Mouse (Mus musculus) kidney, embryonic 15.5 days (tissue): ENCODE measurements around the gene Dnmt3l. TPM values are rescaled to one million over a fixed set of nuclear protein-coding genes. Genes with fewer than 3 reads are reported as not detected.

Source experiments
- ATAC-seq: fragments of 200-750 bp; cut with Nextera tagmentation; replicated peaks from 2 replicates; pipeline ENCODE4 v1.8.0; 2017; ENCODE audit warnings: moderate TSS enrichment; ENCODE audit not compliant: low FRiP score
- H3K27ac ChIP-seq: fragments of 300-500 bp; sonication (generic); 2 replicates; pipeline ENCODE4 v1.5.1; 2015; ENCODE audit warnings: mild to moderate bottlenecking, inconsistent platforms
- H3K27me3 ChIP-seq: fragments of 300-500 bp; sonication (generic); 2 replicates; pipeline ENCODE4 v1.6.1; 2015; ENCODE audit warnings: inconsistent platforms
- H3K36me3 ChIP-seq: fragments of 300-500 bp; sonication (generic); 2 replicates; pipeline ENCODE4 v1.6.1; 2015; ENCODE audit warnings: inconsistent platforms
- H3K4me1 ChIP-seq: fragments of 300-500 bp; sonication (generic); 2 replicates; pipeline ENCODE4 v1.6.1; 2015; ENCODE audit warnings: inconsistent platforms
- H3K4me2 ChIP-seq: fragments of 300-500 bp; sonication (generic); 2 replicates; pipeline ENCODE4 v1.6.1; 2015; ENCODE audit warnings: moderate library complexity, mild to moderate bottlenecking, inconsistent platforms
- H3K4me3 ChIP-seq: fragments of 300-500 bp; sonication (generic); replicated peaks from 2 replicates; pipeline ENCODE4 v1.5.1; 2015; ENCODE audit warnings: mild to moderate bottlenecking, inconsistent platforms
- H3K9ac ChIP-seq: fragments of 300-500 bp; sonication (generic); 2 replicates; pipeline ENCODE4 v1.6.1; 2015; ENCODE audit warnings: mild to moderate bottlenecking, inconsistent platforms
- H3K9me3 ChIP-seq: fragments of 300-500 bp; sonication (generic); replicated peaks from 2 replicates; pipeline ENCODE4 v1.6.1; 2016; ENCODE audit warnings: inconsistent platforms
- WGBS: fragments of 180-500 bp; shearing (Covaris S2); methylation state at CpG from one replicate; pipeline ENCODE4 v1.1.7; 2015; ENCODE audit warnings: mixed read lengths; 5-methylcytosine and 5-hydroxymethylcytosine counted together
- polyA plus RNA-seq: library from polyadenylated mRNA; unstranded; fragments of >200 nt; fragmentation: Nextera tagmentation; extraction: Ambion mirVana; gene quantifications from 2 replicates; pipeline ENCODE4 v1.2.1, GENCODE M21; 2015

Gene Dnmt3l
- 0.68 and 1.1 TPM in 2 replicates for polyA plus RNA-seq

DNA sequence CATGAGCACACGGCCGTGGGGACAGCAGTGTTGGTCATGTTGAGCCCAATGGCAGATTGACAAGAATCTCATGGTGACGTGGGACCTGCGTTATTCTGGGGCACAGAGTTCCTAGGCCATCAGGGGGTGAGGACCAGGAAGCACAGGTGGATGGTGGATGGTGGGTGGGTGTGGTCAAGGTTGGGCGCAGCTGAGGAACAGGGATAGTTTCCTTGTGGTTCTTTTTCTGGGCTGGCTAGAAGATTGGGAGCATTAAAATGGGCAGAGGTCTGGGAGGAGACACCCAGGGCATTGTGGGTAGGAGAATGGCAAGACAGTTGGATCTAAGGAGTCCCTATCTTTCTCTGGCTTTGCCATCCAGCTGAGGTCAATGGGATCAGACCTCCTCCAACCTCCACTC lies at the start of gene Dnmt3l:
TSS of gene Dnmt3l (plus strand) at position 301 of the 400 bp plus-strand sequence.
- H3K4me3 ChIP-seq, result no peak within 1 kb of the TSS
- no peaks in the 10 kb centered on the region for H3K9me3 ChIP-seq
- H3K36me3 ChIP-seq, result no peaks in the 10 kb centered on the region
- no peak within 1 kb of the TSS for H3K27ac ChIP-seq
- peaks cover 9% of the 10 kb centered on the region; the same call in 1 of the 2 replicates for H3K4me1 ChIP-seq
- H3K4me2 ChIP-seq, result no peak within 1 kb of the TSS
- no peak within 1 kb of the TSS for H3K9ac ChIP-seq
- peaks cover 4% of the 10 kb centered on the region for H3K27me3 ChIP-seq
- ATAC-seq, result no peak
- WGBS, result 92% methylated on average over 5 of the region's 5 CpGs

DNA sequence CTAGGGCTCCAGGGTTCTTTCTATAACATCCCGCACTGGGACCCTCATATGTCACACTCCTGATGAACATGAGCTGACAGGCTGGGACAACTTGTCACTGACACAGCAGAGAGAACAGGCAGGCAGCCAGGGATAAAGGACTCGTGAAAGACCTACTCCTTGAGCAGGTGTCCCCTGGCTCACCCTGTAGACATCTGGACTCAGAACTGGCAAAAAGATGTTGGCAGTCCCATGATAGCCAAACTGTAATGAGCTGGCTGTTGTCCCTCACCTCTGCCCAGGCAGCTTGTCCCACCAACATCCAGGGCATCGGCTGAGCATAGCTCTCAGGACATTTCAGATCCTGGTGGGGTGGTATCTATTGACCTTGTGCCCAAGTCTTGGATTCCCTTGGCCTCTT lies 46.1 kb upstream of the Dnmt3l start:
- no peaks in the 10 kb centered on the region for H3K9me3 ChIP-seq
- H3K27ac ChIP-seq, result no peak overlapping the region
- WGBS, result 88% methylated on average over 3 of the region's 3 CpGs
- no peaks in the 10 kb centered on the region for H3K27me3 ChIP-seq
- H3K4me3 ChIP-seq, result no peak overlapping the region
- H3K4me1 ChIP-seq, result no peaks in the 10 kb centered on the region
- H3K4me2 ChIP-seq, result no peak overlapping the region
- H3K36me3 ChIP-seq, result peaks cover 97% of the 10 kb centered on the region
- no peak overlapping the region for H3K9ac ChIP-seq
- no peak for ATAC-seq

DNA sequence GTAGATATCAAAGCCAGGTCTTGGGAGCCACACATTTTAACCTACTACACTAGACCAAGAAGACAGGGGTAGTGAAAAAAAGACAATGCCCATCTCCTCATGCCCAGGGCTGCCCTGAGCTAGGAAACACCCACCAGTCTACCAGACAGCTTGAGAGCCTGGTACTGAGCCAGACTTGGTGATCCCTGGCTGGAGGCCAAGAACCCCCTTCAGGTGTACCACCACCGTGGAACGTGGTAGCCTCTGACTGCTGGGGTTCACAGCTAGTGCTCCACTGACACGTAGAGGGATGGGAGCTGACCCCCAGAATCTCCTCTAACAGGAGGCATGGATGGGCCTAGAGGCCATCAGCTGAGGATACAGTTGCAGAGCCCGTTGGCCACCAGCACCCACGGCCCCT lies 41.5 kb upstream of the Dnmt3l start:
- no peak for ATAC-seq
- no peak overlapping the region for H3K9ac ChIP-seq
- no peak overlapping the region for H3K4me2 ChIP-seq
- 94% methylated on average over 5 of the region's 5 CpGs for WGBS
- H3K27ac ChIP-seq, result no peak overlapping the region
- no peaks in the 10 kb centered on the region for H3K9me3 ChIP-seq
- H3K4me3 ChIP-seq, result no peak overlapping the region
- H3K36me3 ChIP-seq, result peaks cover 94% of the 10 kb centered on the region
- H3K27me3 ChIP-seq, result no peaks in the 10 kb centered on the region
- 0 out of 2 replicates have a peak, but pooled peaks cover under 1% of the 10 kb centered on the region for H3K4me1 ChIP-seq

DNA sequence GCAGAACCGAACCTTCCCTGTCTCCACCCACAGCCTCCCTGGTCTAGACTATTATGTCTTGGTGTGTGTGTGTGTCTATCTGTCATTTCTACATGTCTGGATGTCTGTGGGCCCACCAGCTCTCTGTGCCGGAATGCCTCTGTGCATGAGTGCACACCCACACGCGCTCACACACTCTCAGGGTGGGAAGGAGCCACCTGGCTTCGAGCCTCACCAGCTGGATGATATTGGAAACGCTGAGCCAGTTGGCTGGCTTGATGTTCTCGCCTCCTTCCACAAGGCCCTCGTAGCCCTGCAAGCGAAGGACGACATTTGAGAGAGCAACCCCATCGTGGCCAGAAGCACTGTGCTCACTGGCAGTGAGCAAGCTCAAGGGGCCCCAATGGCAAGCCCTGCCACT lies 40.0 kb upstream of the Dnmt3l start:
- H3K4me1 ChIP-seq, result peaks cover 16% of the 10 kb centered on the region
- ATAC-seq, result no peak
- H3K9me3 ChIP-seq, result no peaks in the 10 kb centered on the region
- peaks cover 80% of the 10 kb centered on the region for H3K36me3 ChIP-seq
- H3K27me3 ChIP-seq, result no peaks in the 10 kb centered on the region
- 76% methylated on average over 11 of the region's 11 CpGs for WGBS
- H3K4me3 ChIP-seq, result no peak overlapping the region
- H3K4me2 ChIP-seq, result no peak overlapping the region
- H3K27ac ChIP-seq, result no peak overlapping the region
- H3K9ac ChIP-seq, result no peak overlapping the region

DNA sequence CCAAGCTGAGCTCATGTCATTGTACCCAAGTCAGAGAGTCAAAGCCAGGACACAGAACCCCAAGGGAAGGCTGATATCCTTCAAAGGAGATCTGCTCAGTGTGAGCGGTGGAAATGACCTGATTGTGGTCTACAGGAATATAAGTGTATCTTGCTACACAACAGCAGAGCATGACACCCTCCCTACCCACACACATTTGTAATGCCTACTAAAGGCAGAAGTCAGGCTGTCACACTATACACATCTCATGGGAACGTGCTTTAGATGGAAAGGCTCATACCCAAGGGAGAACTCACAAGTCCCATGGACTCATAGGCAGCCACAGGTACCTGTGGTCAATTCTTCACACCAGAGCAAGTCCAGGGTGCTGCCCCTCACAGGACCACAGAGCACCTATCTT lies 39.4 kb upstream of the Dnmt3l start:
- no peak overlapping the region for H3K27ac ChIP-seq
- H3K36me3 ChIP-seq, result peaks cover 75% of the 10 kb centered on the region
- H3K9me3 ChIP-seq, result no peaks in the 10 kb centered on the region
- peaks cover 22% of the 10 kb centered on the region for H3K4me1 ChIP-seq
- no peak for ATAC-seq
- WGBS, result 94% methylated on average over 2 of the region's 2 CpGs
- H3K4me3 ChIP-seq, result no peak overlapping the region
- no peaks in the 10 kb centered on the region for H3K27me3 ChIP-seq
- H3K4me2 ChIP-seq, result no peak overlapping the region
- no peak overlapping the region for H3K9ac ChIP-seq

DNA sequence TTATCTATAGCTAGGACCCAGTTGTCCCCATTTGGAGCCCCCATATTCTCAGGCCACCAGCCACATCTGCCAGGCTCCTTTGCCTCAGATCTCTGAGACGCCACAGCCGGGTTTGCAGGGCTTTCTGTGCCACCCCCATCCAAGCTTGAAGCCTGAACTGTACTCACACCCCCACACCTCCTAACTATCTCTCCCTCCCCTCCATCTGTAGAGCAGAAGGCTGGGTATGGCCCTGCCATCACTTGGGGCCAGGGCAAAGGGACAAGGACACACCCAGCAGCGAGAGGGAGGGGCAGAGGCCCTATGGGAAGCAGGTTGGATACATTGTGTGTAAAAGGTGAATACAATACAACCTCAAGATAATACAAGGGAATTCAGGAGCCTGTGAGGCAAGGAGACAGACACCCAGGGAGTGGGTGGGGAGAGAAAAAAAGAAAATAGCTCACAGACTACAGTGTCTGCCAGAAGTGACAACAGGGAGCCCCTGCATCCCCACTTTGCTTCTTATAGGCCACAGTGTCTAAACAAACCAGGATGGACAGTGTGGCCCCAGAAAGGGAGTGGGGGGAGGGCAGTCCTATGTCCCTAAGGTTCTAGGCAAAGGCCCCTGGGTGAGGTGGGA lies 37.2 kb upstream of the Dnmt3l start:
- no peaks in the 10 kb centered on the region for H3K27me3 ChIP-seq
- peaks cover 39% of the 10 kb centered on the region for H3K4me1 ChIP-seq
- ATAC-seq, result no peak
- WGBS, result 86% methylated on average over 3 of the region's 3 CpGs
- H3K9me3 ChIP-seq, result no peaks in the 10 kb centered on the region
- H3K4me2 ChIP-seq, result no peak overlapping the region
- H3K27ac ChIP-seq, result no peak overlapping the region
- H3K9ac ChIP-seq, result no peak overlapping the region
- H3K4me3 ChIP-seq, result no peak overlapping the region
- H3K36me3 ChIP-seq, result peaks cover 53% of the 10 kb centered on the region

DNA sequence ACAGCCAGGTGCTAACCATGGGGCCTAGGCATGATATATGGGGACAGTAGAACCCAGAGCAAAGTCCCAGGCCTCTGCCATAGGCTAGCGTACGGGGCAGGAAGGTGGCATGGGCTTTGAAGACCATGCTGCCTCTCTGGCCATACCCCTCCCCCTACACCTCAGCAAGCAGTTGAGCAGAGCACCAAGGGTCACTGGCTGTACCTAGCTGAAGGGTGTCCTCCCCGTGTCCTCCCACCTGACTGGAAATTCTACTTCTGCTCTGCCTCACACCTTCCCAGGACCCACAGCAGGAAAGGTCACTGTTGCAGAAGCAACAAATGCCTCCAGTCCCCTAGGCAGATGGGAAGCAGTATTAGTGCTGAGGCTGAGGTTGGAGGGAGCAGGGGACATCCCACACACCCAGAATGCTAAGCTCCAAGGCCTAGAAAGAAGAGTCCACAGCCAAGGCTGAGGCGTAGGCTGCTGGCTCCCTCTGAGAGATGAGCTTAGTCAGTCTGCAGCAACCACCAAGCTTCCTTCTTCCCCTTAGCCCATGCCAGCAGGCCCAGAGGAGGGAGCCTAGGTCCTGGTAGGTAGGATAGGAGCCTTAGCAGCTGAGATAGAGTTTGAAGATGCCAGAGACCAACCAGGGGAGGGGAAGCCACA lies 35.8 kb upstream of the Dnmt3l start:
- no peak overlapping the region for H3K9ac ChIP-seq
- H3K36me3 ChIP-seq, result peaks cover 39% of the 10 kb centered on the region
- peaks cover 43% of the 10 kb centered on the region for H3K4me1 ChIP-seq
- H3K4me3 ChIP-seq, result no peak overlapping the region
- H3K9me3 ChIP-seq, result no peaks in the 10 kb centered on the region
- no peak overlapping the region for H3K27ac ChIP-seq
- 69% methylated on average over 4 of the region's 4 CpGs for WGBS
- no peak for ATAC-seq
- H3K4me2 ChIP-seq, result no peak overlapping the region
- no peaks in the 10 kb centered on the region for H3K27me3 ChIP-seq

DNA sequence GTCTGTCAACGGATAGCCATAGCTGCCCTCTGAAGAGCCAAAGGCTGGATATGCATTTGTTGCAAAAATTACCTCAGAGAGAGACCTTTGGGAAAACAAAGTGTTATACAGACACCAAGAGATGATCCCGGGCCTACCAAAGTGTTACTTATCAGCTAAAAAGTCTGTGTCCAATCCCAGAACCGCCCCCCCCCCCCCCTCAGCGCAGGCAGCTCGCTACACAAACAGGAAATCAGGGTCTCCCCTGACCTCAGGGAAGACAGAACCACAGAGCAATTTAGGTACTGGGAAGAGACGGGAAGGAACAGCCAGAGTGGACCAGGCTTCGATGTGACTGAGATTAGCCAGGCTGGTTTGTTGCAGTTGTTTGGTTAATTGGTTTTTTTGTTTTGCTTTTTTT lies 34.5 kb upstream of the Dnmt3l start:
- ATAC-seq, result no peak
- Histone ChIP-seq H3K4me2 (peak overlapping the region; percentile 86), H3K4me1 (peaks cover 43% of the 10 kb centered on the region), H3K4me3 (0 out of 2 replicates have a peak overlapping the region, but pooled peaks have one; percentile 72), H3K27me3 (no peaks in the 10 kb centered on the region), H3K9ac (peak overlapping the region; percentile 86; the same call in 1 of the 2 replicates), H3K27ac (peak overlapping the region; percentile 29), H3K9me3 (no peaks in the 10 kb centered on the region), H3K36me3 (peaks cover 27% of the 10 kb centered on the region)
- WGBS, result 13% methylated on average over 7 of the region's 7 CpGs

DNA sequence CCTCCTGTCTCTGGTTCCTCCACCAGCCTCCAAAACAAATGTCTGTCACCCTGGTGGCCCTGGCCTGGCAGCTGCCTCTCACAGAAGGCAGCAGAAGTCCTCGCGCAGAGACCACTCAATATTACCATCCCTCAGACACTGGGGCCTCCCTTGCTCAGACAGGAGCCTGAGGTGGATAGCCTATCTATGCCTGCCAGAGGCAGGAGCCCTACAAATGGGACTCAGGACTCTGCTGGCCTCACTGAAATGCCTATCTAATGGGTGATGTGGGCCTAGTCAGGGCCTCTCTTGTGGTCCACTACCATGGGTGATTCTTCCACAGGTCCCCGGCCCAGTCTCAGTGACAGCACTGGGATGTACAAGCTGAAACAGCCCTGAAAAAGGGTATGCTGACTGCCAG lies 33.6 kb upstream of the Dnmt3l start:
- WGBS, result 72% methylated on average over 3 of the region's 3 CpGs
- H3K4me2 ChIP-seq, result peak overlapping the region; percentile 86
- peak overlapping the region; percentile 86 for H3K9ac ChIP-seq
- H3K36me3 ChIP-seq, result peaks cover 18% of the 10 kb centered on the region
- peak overlapping the region; percentile 99 for H3K27ac ChIP-seq
- peaks cover 43% of the 10 kb centered on the region for H3K4me1 ChIP-seq
- peak overlapping the region; percentile 72 for H3K4me3 ChIP-seq
- ATAC-seq, result no peak
- H3K9me3 ChIP-seq, result no peaks in the 10 kb centered on the region
- H3K27me3 ChIP-seq, result no peaks in the 10 kb centered on the region

DNA sequence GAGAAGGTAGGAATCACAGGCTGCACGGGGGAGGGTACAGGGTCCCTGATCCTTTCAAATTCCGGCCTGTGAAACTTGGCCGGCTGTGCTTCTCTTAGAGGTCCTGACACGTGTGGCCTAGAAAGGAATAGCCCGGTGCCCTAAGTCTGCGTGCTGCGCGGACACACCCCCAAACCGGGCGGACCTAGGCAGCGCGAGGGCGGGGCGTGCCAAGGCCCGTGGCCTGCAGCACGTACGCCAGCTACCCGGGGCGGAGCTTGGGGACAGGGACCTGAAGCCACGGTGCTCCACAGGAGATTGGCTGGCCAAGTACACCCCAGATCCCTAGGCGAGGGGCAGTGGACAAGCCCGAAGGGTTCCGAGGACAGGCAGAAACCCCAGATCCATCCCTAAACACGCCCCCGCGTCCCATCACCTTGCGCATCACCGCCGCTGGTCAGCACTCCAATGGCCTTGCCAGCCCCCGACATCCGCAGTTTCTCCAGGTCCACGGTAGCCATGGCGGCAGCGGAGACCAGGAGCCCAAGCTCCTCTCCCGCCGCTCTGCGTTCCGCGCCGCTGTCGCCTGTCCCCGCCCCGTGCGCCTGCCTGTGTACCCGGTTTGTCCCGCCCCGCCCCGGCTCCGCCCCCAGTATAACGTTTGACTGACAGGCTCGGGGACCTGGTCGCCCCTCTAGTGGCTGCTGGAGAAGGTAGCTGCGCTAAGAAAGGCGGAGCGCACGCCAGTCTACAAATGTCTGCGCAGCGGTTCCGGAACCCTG lies 32.4 kb upstream of the Dnmt3l start:
- Histone ChIP-seq H3K9me3 (no peaks in the 10 kb centered on the region), H3K4me3 (peak overlapping the region; percentile 72), H3K4me1 (peaks cover 43% of the 10 kb centered on the region), H3K27me3 (no peaks in the 10 kb centered on the region), H3K27ac (peak overlapping the region; percentile 99), H3K9ac (peak overlapping the region; percentile 86), H3K4me2 (peak overlapping the region; percentile 86), H3K36me3 (peaks cover 10% of the 10 kb centered on the region)
- peak; percentile 97 for ATAC-seq
- WGBS, result under 1% methylated on average over 58 of the region's 59 CpGs

DNA sequence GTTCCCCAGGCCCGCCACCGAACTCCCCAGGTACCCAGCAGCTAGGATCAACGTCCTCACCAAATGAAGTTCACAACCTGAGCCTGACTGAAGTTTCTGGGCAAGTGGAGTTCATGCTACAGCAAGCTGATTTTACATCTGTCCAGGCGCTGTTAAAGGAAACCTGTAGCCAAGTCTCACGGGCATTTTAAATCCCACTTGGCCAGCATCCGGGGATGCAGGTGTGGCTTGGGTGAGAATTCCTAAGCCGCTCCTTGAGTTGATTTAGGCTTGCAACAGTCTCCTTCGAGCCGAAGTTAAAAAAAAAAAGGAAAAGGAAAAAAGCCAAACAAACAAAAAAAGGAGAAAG lies 31.8 kb upstream of the Dnmt3l start, which contains the start of gene Pfkl:
TSS of gene Pfkl (minus strand) at position 139 of the 349 bp plus-strand sequence.
- H3K4me3 ChIP-seq, result peak within 1 kb of the TSS; percentile 72
- H3K27me3 ChIP-seq, result no peaks in the 10 kb centered on the region
- peak; percentile 5; the same call in 1 of the 2 replicates for ATAC-seq
- H3K9me3 ChIP-seq, result no peaks in the 10 kb centered on the region
- H3K4me2 ChIP-seq, result peak within 1 kb of the TSS; percentile 86
- H3K36me3 ChIP-seq, result peaks cover 5% of the 10 kb centered on the region; the same call in 1 of the 2 replicates
- H3K27ac ChIP-seq, result peak within 1 kb of the TSS; percentile 99
- peaks cover 43% of the 10 kb centered on the region for H3K4me1 ChIP-seq
- under 1% methylated on average over 9 of the region's 9 CpGs for WGBS
- H3K9ac ChIP-seq, result peak within 1 kb of the TSS; percentile 86

DNA sequence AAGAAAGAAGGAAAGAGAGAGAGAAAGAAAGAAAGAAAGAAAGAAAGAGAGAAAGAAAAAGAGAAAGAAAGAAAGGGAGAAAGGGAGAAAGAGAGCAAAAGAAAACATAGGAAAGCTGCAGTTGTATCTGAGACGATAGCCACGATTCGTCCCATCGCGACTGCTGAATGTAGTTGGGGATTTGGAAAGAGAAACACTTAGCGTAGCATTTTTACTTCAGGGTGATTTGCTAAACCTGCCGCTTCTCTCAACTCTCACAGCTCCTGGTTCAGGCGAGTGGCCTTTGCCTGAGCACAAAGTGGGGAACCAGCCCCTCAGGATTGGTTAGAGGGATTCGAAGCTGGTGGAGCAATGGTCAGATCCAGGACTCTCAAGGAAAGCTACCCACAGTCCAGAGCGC lies 31.4 kb upstream of the Dnmt3l start:
- Histone ChIP-seq H3K4me2 (peak overlapping the region; percentile 86), H3K36me3 (peaks cover under 1% of the 10 kb centered on the region; the same call in 1 of the 2 replicates), H3K4me1 (peaks cover 41% of the 10 kb centered on the region), H3K4me3 (peak overlapping the region; percentile 72), H3K27ac (no peak overlapping the region), H3K9ac (0 out of 2 replicates have a peak overlapping the region, but pooled peaks have one; percentile 33), H3K27me3 (no peaks in the 10 kb centered on the region), H3K9me3 (no peaks in the 10 kb centered on the region)
- 19% methylated on average over 10 of the region's 10 CpGs for WGBS
- no peak for ATAC-seq
